Mouse (Mus musculus) kidney, adult 2 months (tissue): ENCODE measurements around the gene Gm10912.

ENCODE experiments used
- CTCF ChIP-seq: fragments of 200-500 bp; conservative IDR thresholded peaks from 2 replicates; pipeline ENCODE4 v1.5.1; 2011; ENCODE audit warnings: low read depth, mild to moderate bottlenecking, control low read depth, low read length, moderate library complexity, mixed read lengths; ENCODE audit not compliant: insufficient read depth, insufficient read length
- POLR2A ChIP-seq: fragments of 200-500 bp; IDR thresholded peaks from one replicate; pipeline ENCODE4 v1.6.1; 2011; ENCODE audit warnings: low read depth, low read length, control low read depth

GRCm38 (mm10) chr2:104058381-104058780 is 7.2 kb upstream of the Gm10912 start:
- no peak for TF ChIP-seq POLR2A
- TF ChIP-seq CTCF: no peak
